ENCODE assay signal across 11 mouse cellular contexts in genomic region chr2:156658751-156659150, GRCm38 (mm10). TPM values are rescaled to one million over a fixed set of nuclear protein-coding genes. Genes with fewer than 3 reads are reported as not detected.
DNase-seq lines count a peak whose midpoint lies in the region; ATAC-seq lines count a peak whose summit lies in the region.
"Had no signal": no experiment of that assay in that cellular context is flagged by ENCODE, and none has a peak within 500 bp of the region (broad histone marks: within the 10 kb centered on the region; RNA-seq: fewer than 3 reads in every experiment).

No protein-coding gene starts in this region.

- no peak overlapping the region for H3K27ac ChIP-seq in hindbrain, embryonic 11.5 days (ENCODE audit: low read depth, low read length)
- H3K27ac ChIP-seq in hindbrain, embryonic 16.5 days (ENCODE audit: low read depth, low read length) = no peak overlapping the region
- H3K27ac ChIP-seq: lung, embryonic 15.5 days; midbrain, embryonic 13.5 days had no signal

- no peaks in the 10 kb centered on the region for H3K36me3 ChIP-seq in hindbrain, embryonic 11.5 days (ENCODE audit: control insufficient read depth, insufficient read depth, low read length)
- H3K36me3 ChIP-seq in hindbrain, embryonic 16.5 days (ENCODE audit: control insufficient read depth, insufficient read depth, low read length) = no peaks in the 10 kb centered on the region
- H3K36me3 ChIP-seq: lung, embryonic 15.5 days; midbrain, embryonic 13.5 days had no signal

- H3K9me3 ChIP-seq in hindbrain, embryonic 11.5 days (ENCODE audit: control insufficient read depth, low read length) = no peaks in the 10 kb centered on the region
- no peaks in the 10 kb centered on the region for H3K9me3 ChIP-seq in hindbrain, embryonic 16.5 days (ENCODE audit: control insufficient read depth, low read length)
- H3K9me3 ChIP-seq: lung, embryonic 15.5 days; midbrain, embryonic 13.5 days had no signal

- no peaks in the 10 kb centered on the region for H3K27me3 ChIP-seq in hindbrain, embryonic 11.5 days (ENCODE audit: control insufficient read depth, insufficient read depth, low read length)
- H3K27me3 ChIP-seq in hindbrain, embryonic 16.5 days (replicated peaks; ENCODE audit: control insufficient read depth, insufficient read depth, low read length) = no peaks in the 10 kb centered on the region
- H3K27me3 ChIP-seq: lung, embryonic 15.5 days; midbrain, embryonic 13.5 days had no signal

- DNase-seq in hindbrain, embryonic 11.5 days (ENCODE audit: low spot score) = peak; percentile 33
- DNase-seq in thymus, postnatal 4 days = peak; percentile 52
- DNase-seq in thymus, postnatal 0 days (ENCODE audit: low spot score) = no peak
- peak; percentile 30 for DNase-seq in layer of hippocampus, adult 9-10 months (ENCODE audit: low spot score)
- DNase-seq in kidney, adult 8-10 months = no peak
- DNase-seq: gastrocnemius, postnatal 10 days; kidney, adult 2 months had no signal

- ATAC-seq in hindbrain, embryonic 11.5 days (ENCODE audit: low FRiP score) = no peak
- ATAC-seq in hindbrain, embryonic 16.5 days = no peak
- no peak for ATAC-seq in erythroblast, adult 5-6 weeks (replicated peaks; ENCODE audit: low FRiP score, poor library complexity, severe bottlenecking)
- ATAC-seq: midbrain, embryonic 13.5 days had no signal

- H3K4me2 ChIP-seq in hindbrain, embryonic 11.5 days (replicated peaks; ENCODE audit: low read depth, low read length) = no peak overlapping the region
- H3K4me2 ChIP-seq in hindbrain, embryonic 16.5 days (ENCODE audit: low read length) = no peak overlapping the region
- H3K4me2 ChIP-seq: lung, embryonic 15.5 days; midbrain, embryonic 13.5 days had no signal

- H3K4me3 ChIP-seq in hindbrain, embryonic 11.5 days (ENCODE audit: low read depth, low read length) = no peak overlapping the region
- H3K4me3 ChIP-seq in hindbrain, embryonic 16.5 days (ENCODE audit: low read length) = no peak overlapping the region
- H3K4me3 ChIP-seq: lung, embryonic 15.5 days; midbrain, embryonic 13.5 days had no signal

- H3K4me1 ChIP-seq in hindbrain, embryonic 11.5 days (replicated peaks; ENCODE audit: control insufficient read depth, insufficient read depth, low read length) = no peaks in the 10 kb centered on the region
- no peaks in the 10 kb centered on the region for H3K4me1 ChIP-seq in hindbrain, embryonic 16.5 days (ENCODE audit: control insufficient read depth, insufficient read depth, low read depth, low read length)
- H3K4me1 ChIP-seq: lung, embryonic 15.5 days had no signal

- no peak overlapping the region for H3K9ac ChIP-seq in hindbrain, embryonic 11.5 days (ENCODE audit: low read depth, low read length)
- H3K9ac ChIP-seq in hindbrain, embryonic 16.5 days (ENCODE audit: low read depth, low read length) = no peak overlapping the region
- H3K9ac ChIP-seq: lung, embryonic 15.5 days; midbrain, embryonic 13.5 days had no signal

- WGBS in hindbrain, embryonic 11.5 days = 66% methylated on average over 7 of the region's 7 CpGs
- 51% methylated on average over 7 of the region's 7 CpGs for WGBS in hindbrain, embryonic 16.5 days

RNA-seq across cellular contexts. Expression of gene Dlgap4, which starts 45.2 kb away (rescaled TPM):
- 161 and 162 TPM in 2 replicates for polyA plus RNA-seq in hindbrain, embryonic 11.5 days (2014; fragmentation: Nextera tagmentation; extraction: Ambion mirVana)
- 201 and 222 TPM in 2 replicates for polyA plus RNA-seq in hindbrain, embryonic 16.5 days (2015; fragmentation: Nextera tagmentation; extraction: Ambion mirVana)
- 40.3 and 44.0 TPM in 2 replicates for polyA plus RNA-seq in thymus, postnatal 0 days (2015; fragmentation: Nextera tagmentation; extraction: Ambion mirVana)
- total RNA-seq in erythroblast, adult 5-6 weeks (2015; ENCODE audit: low replicate concordance) = 8.2 and 8.3 TPM in 2 replicates
- 3.8 and 9.0 TPM in 2 replicates for total RNA-seq in erythroblast, adult 5-6 weeks (2017; ENCODE audit: low replicate concordance)

Comparison
In these comparisons a context has a peak if more than half of its experiments do, and no peak if none do; other contexts are left out.
1. DNase-seq: peak in hindbrain, embryonic 11.5 days (single experiment), thymus, postnatal 4 days (single experiment) and layer of hippocampus, adult 9-10 months (single experiment); none in thymus, postnatal 0 days (single experiment) and kidney, adult 8-10 months (0 of 2).